Mouse (Mus musculus) forebrain, embryonic 14.5 days (tissue): ENCODE measurements around the gene 2410002F23Rik. TPM values are rescaled to one million over a fixed set of nuclear protein-coding genes. Genes with fewer than 3 reads are reported as not detected.

Source experiments
- ATAC-seq: fragments of 200-750 bp; cut with Nextera tagmentation; 2 replicates; pipeline ENCODE4 v1.8.0; 2017; ENCODE audit warnings: mild to moderate bottlenecking, moderate library complexity
- DNase-seq: peaks from one replicate; pipeline ENCODE4 v3.0.0-alpha.2; 2015; ENCODE audit warnings: low spot score
- H3K27ac ChIP-seq: fragments of 300-500 bp; sonication (generic); 2 replicates; pipeline ENCODE4 v1.5.1; 2014; ENCODE audit warnings: low read depth, mild to moderate bottlenecking, control low read depth, low read length, moderate library complexity
- H3K27me3 ChIP-seq: fragments of 300-500 bp; sonication (generic); replicated peaks from 2 replicates; pipeline ENCODE4 v1.6.1; 2014; ENCODE audit warnings: low read length, control low read depth, mixed read lengths; ENCODE audit not compliant: control insufficient read depth, insufficient read depth
- H3K36me3 ChIP-seq: fragments of 300-500 bp; sonication (generic); 2 replicates; pipeline ENCODE4 v1.6.1; 2014; ENCODE audit warnings: low read length, control low read depth; ENCODE audit not compliant: control insufficient read depth, insufficient read depth
- H3K4me1 ChIP-seq: fragments of 300-500 bp; sonication (generic); 2 replicates; pipeline ENCODE4 v1.6.1; 2014; ENCODE audit warnings: antibody characterized with exemption, low read length, control low read depth; ENCODE audit not compliant: control insufficient read depth, insufficient read depth
- H3K4me2 ChIP-seq: fragments of 300-500 bp; sonication (generic); 2 replicates; pipeline ENCODE4 v1.6.1; 2014; ENCODE audit warnings: mild to moderate bottlenecking, control low read depth, low read length
- H3K4me3 ChIP-seq: fragments of 300-500 bp; sonication (generic); 2 replicates; pipeline ENCODE4 v1.5.1; 2014; ENCODE audit warnings: low read depth, low read length, control low read depth
- H3K9ac ChIP-seq: fragments of 300-500 bp; sonication (generic); 2 replicates; pipeline ENCODE4 v1.6.1; 2014; ENCODE audit warnings: mild to moderate bottlenecking, low read length, control low read depth, moderate library complexity
- H3K9me3 ChIP-seq: fragments of 300-500 bp; sonication (generic); replicated peaks from 2 replicates; pipeline ENCODE4 v1.6.1; 2016; ENCODE audit warnings: low read length, control low read depth, mixed read lengths; ENCODE audit not compliant: control insufficient read depth
- WGBS: fragments of 180-500 bp; shearing (Covaris S2); extraction: QIAGEN DNeasy Blood & Tissue Kit; methylation state at CpG from one replicate; pipeline ENCODE4 v1.1.7; 2014; 5-methylcytosine and 5-hydroxymethylcytosine counted together
- polyA plus RNA-seq: library from polyadenylated mRNA; unstranded; fragments of >200 nt; fragmentation: Nextera tagmentation; extraction: Ambion mirVana; gene quantifications from 2 replicates; pipeline ENCODE4 v1.2.1, GENCODE M21; 2014

Gene 2410002F23Rik
- polyA plus RNA-seq, 1 experiment from 2014 or later, result 162 TPM

DNA sequence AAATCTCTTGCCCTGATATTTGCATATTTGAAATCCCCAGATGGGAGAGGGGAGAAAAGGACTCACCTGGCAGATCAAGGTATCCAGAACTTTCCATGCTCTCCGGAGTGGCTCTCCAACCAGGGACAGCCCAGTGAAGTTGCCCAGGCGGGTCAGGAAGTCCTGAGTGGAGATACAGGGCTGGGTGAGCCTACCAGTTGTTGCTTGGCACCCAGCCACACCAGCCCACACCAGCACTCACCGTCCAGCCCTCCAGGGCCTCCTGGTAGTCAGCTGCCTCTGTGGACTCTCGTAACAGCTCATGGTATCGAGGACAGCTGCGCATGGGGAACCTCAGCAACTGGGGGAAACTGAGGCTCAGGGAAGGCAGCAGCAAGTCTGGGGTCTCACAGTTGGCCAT is 8.4 kb downstream of the 2410002F23Rik start:
- Histone ChIP-seq H3K9ac (no peak overlapping the region), H3K27me3 (no peaks in the 10 kb centered on the region), H3K4me3 (no peak overlapping the region), H3K4me1 (no peaks in the 10 kb centered on the region), H3K9me3 (no peaks in the 10 kb centered on the region), H3K4me2 (no peak overlapping the region), H3K27ac (no peak overlapping the region), H3K36me3 (peaks cover 40% of the 10 kb centered on the region)
- no peak for ATAC-seq
- DNase-seq, result no peak
- WGBS, result 77% methylated on average over 6 of the region's 6 CpGs

DNA sequence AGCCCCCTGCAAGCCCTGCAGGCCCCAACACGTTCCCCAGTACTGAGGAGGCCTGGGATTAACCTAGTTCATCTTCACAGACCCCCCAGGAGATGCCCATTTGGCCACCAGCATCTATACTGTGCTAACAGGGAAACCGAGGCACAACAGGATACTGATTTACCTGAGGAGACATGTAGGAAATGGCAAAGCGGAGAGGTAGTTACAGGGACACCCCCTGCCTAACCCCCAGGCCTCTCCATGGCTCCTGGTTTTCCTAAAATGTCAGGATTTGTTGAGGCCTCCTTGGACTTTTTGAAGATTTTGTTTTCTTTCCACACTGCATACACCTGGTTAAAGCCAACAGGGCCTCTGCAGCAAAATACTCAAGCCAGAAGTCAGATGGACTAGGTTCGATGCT is 10.8 kb downstream of the 2410002F23Rik start, which contains the start of gene Acp4:
Gene Acp4 (minus strand): TSS at position 101 of the 400 bp plus-strand sequence.
- Histone ChIP-seq H3K9ac (no peak within 1 kb of the TSS), H3K4me1 (no peaks in the 10 kb centered on the region), H3K27ac (no peak within 1 kb of the TSS), H3K4me2 (no peak within 1 kb of the TSS), H3K9me3 (no peaks in the 10 kb centered on the region), H3K27me3 (no peaks in the 10 kb centered on the region), H3K4me3 (no peak within 1 kb of the TSS), H3K36me3 (peaks cover 19% of the 10 kb centered on the region)
- 77% methylated on average over 4 of the region's 4 CpGs for WGBS
- no peak for ATAC-seq
- DNase-seq, result no peak

GRCm38 (mm10) chr7:44260410-44260809 is 13.9 kb downstream of the 2410002F23Rik start:
- Histone ChIP-seq H3K4me3 (no peak overlapping the region), H3K4me2 (no peak overlapping the region), H3K36me3 (0 out of 2 replicates have a peak, but pooled peaks cover 2% of the 10 kb centered on the region), H3K4me1 (no peaks in the 10 kb centered on the region), H3K27ac (no peak overlapping the region), H3K9ac (no peak overlapping the region), H3K27me3 (no peaks in the 10 kb centered on the region), H3K9me3 (no peaks in the 10 kb centered on the region)
- no peak for DNase-seq
- WGBS, result 76% methylated on average over 6 of the region's 6 CpGs
- no peak for ATAC-seq

- no peak for ATAC-seq
- WGBS, result 62% methylated on average over 5 of the region's 5 CpGs
Observed at GRCm38 (mm10) chr7:44261147-44261546, 14.6 kb downstream of the 2410002F23Rik start, which contains the start of gene Gm15517. Gm15517 (plus strand) TSS chr7:44261447.

GRCm38 (mm10) chr7:44262791-44263643 is 16.5 kb downstream of the 2410002F23Rik start:
- peak; percentile 83 for ATAC-seq
- Histone ChIP-seq H3K9ac (peak overlapping the region; percentile 42; the same call in 1 of the 2 replicates), H3K9me3 (no peaks in the 10 kb centered on the region), H3K27me3 (no peaks in the 10 kb centered on the region), H3K27ac (no peak overlapping the region), H3K4me3 (peak overlapping the region; percentile 21), H3K36me3 (no peaks in the 10 kb centered on the region), H3K4me2 (peak overlapping the region; percentile 46), H3K4me1 (no peaks in the 10 kb centered on the region)
- 2% methylated on average over 34 of the region's 34 CpGs for WGBS
- DNase-seq, result peak; percentile 98

More at GRCm38 (mm10) chr7:44261147-44261546, 14.6 kb downstream of the 2410002F23Rik start, which contains the start of gene Gm15517:
- H3K9ac ChIP-seq, result no peak within 1 kb of the TSS
- H3K9me3 ChIP-seq, result no peaks in the 10 kb centered on the region
- H3K4me2 ChIP-seq, result no peak within 1 kb of the TSS
- no peak within 1 kb of the TSS for H3K4me3 ChIP-seq
- H3K4me1 ChIP-seq, result no peaks in the 10 kb centered on the region
- no peaks in the 10 kb centered on the region for H3K27me3 ChIP-seq
- DNase-seq, result no peak
- H3K27ac ChIP-seq, result no peak within 1 kb of the TSS
- 0 out of 2 replicates have a peak, but pooled peaks cover 2% of the 10 kb centered on the region for H3K36me3 ChIP-seq

GRCm38 (mm10) chr7:44268117-44268516 is 21.6 kb downstream of the 2410002F23Rik start:
- Histone ChIP-seq H3K9ac (no peak overlapping the region), H3K27me3 (no peaks in the 10 kb centered on the region), H3K27ac (no peak overlapping the region), H3K4me2 (no peak overlapping the region), H3K36me3 (no peaks in the 10 kb centered on the region), H3K4me1 (no peaks in the 10 kb centered on the region), H3K4me3 (no peak overlapping the region), H3K9me3 (no peaks in the 10 kb centered on the region)
- ATAC-seq, result no peak
- WGBS, result 83% methylated on average over 11 of the region's 11 CpGs
- no peak for DNase-seq

- no peaks in the 10 kb centered on the region for H3K27me3 ChIP-seq
- no peaks in the 10 kb centered on the region for H3K9me3 ChIP-seq
- DNase-seq, result no peak
- H3K36me3 ChIP-seq, result no peaks in the 10 kb centered on the region
- no peak overlapping the region for H3K9ac ChIP-seq
- no peak overlapping the region for H3K4me3 ChIP-seq
- ATAC-seq, result no peak
- WGBS, result 91% methylated on average over 2 of the region's 2 CpGs
- no peak overlapping the region for H3K4me2 ChIP-seq
- no peaks in the 10 kb centered on the region for H3K4me1 ChIP-seq
- no peak overlapping the region for H3K27ac ChIP-seq
Observed at GRCm38 (mm10) chr7:44269397-44269796, 22.9 kb downstream of the 2410002F23Rik start.

GRCm38 (mm10) chr7:44271309-44271708 is 24.8 kb downstream of the 2410002F23Rik start:
- Histone ChIP-seq H3K27me3 (no peaks in the 10 kb centered on the region), H3K4me3 (no peak overlapping the region), H3K27ac (no peak overlapping the region), H3K9ac (no peak overlapping the region), H3K9me3 (no peaks in the 10 kb centered on the region), H3K4me2 (no peak overlapping the region), H3K36me3 (no peaks in the 10 kb centered on the region), H3K4me1 (no peaks in the 10 kb centered on the region)
- 80% methylated on average over 2 of the region's 2 CpGs for WGBS
- peak; percentile 46 for DNase-seq
- no peak for ATAC-seq

- H3K4me2 ChIP-seq, result no peak overlapping the region
- H3K27ac ChIP-seq, result no peak overlapping the region
- no peak overlapping the region for H3K4me3 ChIP-seq
- no peak overlapping the region for H3K9ac ChIP-seq
- WGBS, result 86% methylated on average over 7 of the region's 7 CpGs
- no peaks in the 10 kb centered on the region for H3K27me3 ChIP-seq
- no peaks in the 10 kb centered on the region for H3K4me1 ChIP-seq
- ATAC-seq (no peak), DNase-seq (no peak)
- H3K9me3 ChIP-seq, result no peaks in the 10 kb centered on the region
- H3K36me3 ChIP-seq, result no peaks in the 10 kb centered on the region
Observed at GRCm38 (mm10) chr7:44272546-44272945, 26.0 kb downstream of the 2410002F23Rik start.
